Mouse (Mus musculus): ENCODE data around the gene H2-M10.6.

Gene H2-M10.6

DNA sequence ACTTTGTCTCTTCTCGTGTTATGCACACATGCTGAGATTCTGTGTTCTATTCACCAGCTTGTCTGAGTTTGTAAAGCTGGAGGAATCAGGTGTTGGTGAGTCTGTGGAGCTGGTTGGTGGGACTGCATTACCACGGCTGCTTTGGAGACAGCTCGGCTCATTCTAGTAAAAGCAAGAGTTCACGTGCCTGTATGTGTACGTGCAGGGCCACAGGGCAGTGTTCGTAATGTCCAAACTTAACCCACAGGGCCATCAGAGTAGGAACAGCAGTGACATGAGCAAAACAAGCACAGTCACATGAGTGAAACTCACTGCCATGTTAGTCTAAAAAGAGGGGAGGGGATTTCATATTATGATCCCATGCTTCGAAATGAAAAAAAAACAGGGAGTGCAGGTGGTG lies 31.7 kb downstream of the H2-M10.6 start:
- DNase-seq (ENCODE audit: low spot score) = no peak

DNA sequence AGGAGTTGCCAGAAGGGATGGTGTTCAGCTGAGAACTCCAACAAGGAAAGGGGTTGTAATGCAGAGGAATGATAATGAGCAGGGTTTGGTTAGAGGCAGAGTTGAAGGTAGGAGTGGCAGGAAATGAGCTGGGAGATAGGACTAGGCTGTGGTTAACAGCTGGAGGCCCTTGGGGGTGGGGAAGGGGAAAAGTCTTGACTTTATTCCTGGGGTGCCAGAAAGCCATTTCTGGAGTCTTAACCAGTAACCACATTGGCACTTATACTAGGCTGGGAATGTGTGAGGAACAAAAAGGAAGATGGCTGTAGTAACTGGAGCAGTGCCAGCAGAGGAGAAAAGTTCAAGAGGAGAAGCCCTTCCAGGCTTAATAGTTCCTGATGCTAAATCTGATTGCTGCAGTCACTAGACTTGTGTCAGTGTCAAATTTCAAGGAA lies 32.3 kb downstream of the H2-M10.6 start:
- DNase-seq (ENCODE audit: low spot score) = no peak

DNA sequence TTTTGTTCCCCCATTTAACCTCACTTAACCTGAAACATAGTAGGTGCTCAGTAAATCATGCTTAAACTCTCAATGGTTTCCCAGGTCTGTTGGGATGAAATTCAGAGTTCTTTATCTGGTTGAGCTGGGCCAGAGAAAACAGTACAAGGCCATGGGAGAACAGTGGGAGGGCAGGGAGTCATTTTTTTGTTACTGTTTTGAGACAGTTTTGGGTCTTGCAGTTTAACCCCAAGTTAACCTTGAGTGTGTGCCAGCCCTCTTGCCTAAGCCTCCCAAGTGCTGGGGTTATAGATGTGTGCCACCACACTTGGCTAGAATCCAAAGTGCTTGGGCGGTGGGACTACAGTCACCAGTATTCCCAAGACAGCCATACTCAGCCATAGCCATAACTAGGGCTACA lies 32.8 kb downstream of the H2-M10.6 start:
- no peak for DNase-seq (ENCODE audit: low spot score)

DNA sequence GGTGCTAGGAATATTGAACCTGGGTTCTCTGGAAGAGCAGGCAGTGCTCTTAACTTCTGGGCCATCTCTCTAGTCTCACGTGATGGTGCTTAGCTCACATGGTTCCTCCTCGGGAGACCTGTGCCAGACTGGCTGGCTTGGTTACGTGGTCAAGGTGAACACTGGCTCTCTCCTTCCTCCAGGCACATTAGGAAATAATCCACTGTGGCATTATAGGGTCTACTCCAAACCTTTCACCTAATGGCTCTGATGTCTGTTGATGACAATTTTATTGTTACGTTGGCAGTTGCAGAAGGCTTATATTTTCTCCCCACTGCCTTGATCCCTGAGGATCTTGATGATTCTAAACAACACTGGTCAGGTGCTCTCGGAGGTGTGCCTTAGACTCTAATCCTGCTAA lies 36.9 kb downstream of the H2-M10.6 start:
- DNase-seq (ENCODE audit: low spot score) = no peak

DNA sequence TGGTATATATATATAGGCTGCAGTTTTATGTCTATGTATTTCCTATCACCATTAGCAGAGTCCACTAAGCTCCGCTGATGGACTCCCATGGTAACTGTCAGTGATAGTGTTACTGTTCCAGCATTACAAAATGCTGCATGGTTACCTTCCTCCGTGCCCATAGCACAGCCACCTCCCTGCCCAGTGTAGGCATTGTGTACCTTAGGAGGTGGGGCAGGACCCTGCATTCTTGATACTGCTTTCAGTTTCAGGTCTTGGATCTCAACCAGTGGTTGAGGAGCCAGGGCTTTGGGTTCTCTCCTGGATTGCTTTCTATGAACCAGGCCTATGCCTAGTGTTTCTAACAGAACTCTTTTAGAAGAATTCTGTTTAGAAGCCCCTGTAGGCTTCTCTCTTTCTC lies 38.0 kb downstream of the H2-M10.6 start:
- DNase-seq (ENCODE audit: low spot score) = peak; percentile 57

DNA sequence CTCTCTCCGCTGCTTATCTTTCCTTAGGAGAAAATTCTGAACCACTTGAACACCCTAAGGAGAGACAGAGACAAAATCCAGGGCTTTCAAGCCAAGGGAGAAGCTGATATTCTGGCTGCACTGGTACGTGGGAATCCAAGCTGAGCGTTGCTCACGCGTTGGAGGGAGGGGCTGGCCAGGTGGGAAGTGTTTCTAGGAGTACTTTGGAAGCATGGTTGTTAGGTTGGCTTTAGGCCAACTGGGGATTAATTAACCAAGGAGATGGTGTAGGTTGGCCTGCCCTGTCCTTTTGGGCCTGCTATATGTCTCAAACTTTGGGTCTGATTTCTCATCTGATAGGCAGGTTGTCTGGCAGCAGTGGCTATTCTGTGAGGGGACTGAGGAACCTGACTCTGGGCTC lies 39.2 kb downstream of the H2-M10.6 start:
- no peak for DNase-seq (ENCODE audit: low spot score)

DNA sequence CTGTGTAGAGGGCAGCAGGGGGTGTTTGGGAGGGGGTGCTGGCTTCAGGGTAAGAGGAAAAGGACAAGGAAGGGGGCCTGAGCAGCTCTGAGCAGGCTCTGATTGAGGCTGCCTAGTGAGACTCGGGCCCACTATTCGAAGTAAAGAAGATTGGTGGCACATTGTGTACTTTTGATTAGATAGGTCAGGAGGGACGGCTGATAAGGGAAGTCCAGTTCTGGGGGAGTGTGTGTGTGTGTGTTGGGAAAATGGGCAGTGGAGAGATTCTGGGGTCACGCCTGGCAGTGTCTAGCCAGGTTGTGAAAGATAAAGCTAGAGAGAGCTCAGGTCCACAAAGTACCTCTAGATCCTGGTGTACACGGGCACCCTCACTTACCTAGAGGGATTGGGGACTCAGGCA lies 39.7 kb downstream of the H2-M10.6 start:
- DNase-seq (ENCODE audit: low spot score) = no peak

DNA sequence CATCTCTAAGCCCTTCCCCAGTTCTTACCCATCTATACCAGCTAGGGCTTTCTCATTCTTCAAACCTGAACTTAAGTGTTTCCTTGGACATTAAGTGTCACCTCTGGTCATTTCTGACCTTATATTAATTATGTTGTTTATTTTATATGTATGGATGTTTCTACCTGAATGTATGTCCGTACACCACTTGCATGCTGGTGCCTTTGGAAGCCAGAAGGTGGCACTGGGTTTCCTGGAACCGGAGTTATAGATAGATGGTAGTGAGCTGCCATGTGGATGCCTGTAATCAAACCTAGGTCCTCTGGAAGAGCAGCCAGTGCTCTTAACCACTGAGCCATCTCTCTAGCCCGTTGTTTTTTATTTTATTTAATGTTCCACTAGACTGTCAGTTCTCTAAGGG lies 43.5 kb downstream of the H2-M10.6 start:
- DNase-seq (ENCODE audit: low spot score) = no peak

DNA sequence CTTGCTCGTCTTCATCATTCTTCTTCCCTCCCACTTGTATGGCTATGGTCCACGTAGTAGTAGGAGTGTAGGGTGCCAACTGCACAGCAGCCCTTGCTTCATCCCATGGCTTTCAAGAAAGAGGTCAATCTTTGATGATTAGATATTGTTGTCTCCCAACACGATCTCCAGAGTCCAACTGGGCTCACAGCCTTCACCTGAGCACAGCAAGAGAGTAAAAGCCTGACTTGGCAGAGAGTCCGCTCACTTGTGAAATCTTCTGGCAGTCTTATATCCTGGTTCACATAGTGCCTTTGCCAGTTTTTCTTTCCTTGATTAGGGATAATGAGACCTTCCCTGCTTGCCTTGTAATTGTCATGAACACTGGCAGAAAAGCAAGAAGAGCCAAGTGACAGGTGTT lies 44.3 kb downstream of the H2-M10.6 start:
- DNase-seq (ENCODE audit: low spot score) = no peak

DNA sequence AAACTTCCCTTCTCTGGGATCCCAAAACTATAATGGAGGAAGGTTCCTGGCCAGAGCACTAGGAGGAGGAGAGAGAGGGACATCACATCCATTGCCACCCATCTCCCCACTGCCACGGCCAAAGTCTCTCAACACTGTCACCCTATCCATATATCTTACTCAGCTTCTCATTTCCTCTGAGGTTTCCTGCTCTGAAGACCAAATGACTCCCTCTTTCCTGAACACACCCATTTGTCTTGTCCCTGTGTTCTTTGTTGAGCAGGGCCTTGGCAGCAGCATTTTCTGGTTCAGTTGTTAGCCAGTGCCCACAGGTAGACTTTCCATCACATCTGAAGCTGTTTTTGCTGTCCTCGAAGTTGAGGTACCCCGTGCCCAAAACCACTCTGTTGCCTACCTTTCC lies 46.2 kb downstream of the H2-M10.6 start:
- DNase-seq (ENCODE audit: low spot score) = no peak

DNA sequence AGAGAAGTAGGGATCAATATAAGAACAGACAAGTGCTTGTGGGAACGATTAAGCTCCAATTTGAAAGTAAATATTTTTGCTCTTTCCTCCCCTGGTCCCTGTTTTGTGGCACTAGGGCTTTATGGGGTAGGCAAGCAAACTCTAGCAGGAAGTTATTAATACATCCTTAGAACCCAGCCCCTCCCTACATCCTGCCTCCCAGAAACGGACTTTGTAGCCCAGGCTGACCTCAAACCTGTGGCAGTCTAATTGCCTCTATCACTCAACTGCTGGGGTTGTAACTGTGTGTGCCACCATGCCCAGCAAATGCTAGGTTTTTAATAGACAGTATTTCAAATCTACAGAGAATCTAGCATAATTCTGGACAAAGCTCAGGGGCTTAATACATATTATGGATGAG lies 49.7 kb downstream of the H2-M10.6 start:
- no peak for DNase-seq (ENCODE audit: low spot score)
